Mouse (Mus musculus) MEL (cell line): ENCODE data around the gene Gm14569.

Experiments
- CHD1 ChIP-seq: IDR thresholded peaks from 2 replicates; pipeline ENCODE4 v1.6.1; 2012; ENCODE audit warnings: low read depth, mild to moderate bottlenecking, inconsistent platforms, low read length, improper control_type of control experiment
- CTCF ChIP-seq, 3 experiments: IDR thresholded peaks in 2 of 3; conservative IDR thresholded peaks in 1 of 3; 2 replicates each; pipeline ENCODE4 v1.5.1; 2011 to 2012; ENCODE audit warnings: low read length in 3 of 3, low read depth in 2 of 3, mild to moderate bottlenecking in 2 of 3, improper control_type of control experiment in 1 of 3, inconsistent platforms in 1 of 3, mixed read lengths in 1 of 3, moderate library complexity in 1 of 3; ENCODE audit not compliant: control insufficient read depth in 1 of 3, insufficient read depth in 1 of 3, poor library complexity in 1 of 3, severe bottlenecking in 1 of 3
- KAT2A ChIP-seq: conservative IDR thresholded peaks from 2 replicates; pipeline ENCODE4 v1.6.1; 2012; ENCODE audit warnings: low read depth, low read length, improper control_type of control experiment, inconsistent platforms
- MXI1 ChIP-seq: IDR thresholded peaks from 2 replicates; pipeline ENCODE4 v1.6.1; 2011; ENCODE audit warnings: mild to moderate bottlenecking, low read depth, low read length, improper control_type of control experiment
- MYC ChIP-seq: IDR thresholded peaks from 2 replicates; pipeline ENCODE4 v1.6.1; 2011; ENCODE audit warnings: low read depth, mild to moderate bottlenecking, low read length, improper control_type of control experiment, moderate library complexity
- NELFE ChIP-seq: IDR thresholded peaks from 2 replicates; pipeline ENCODE4 v1.6.1; 2011; ENCODE audit warnings: low read depth, low read length, improper control_type of control experiment
- NRF1 ChIP-seq: IDR thresholded peaks from 2 replicates; pipeline ENCODE4 v1.6.1; 2014; ENCODE audit warnings: low read depth, mild to moderate bottlenecking, inconsistent platforms, low read length, improper control_type of control experiment, moderate library complexity; ENCODE audit not compliant: poor library complexity, insufficient read depth, severe bottlenecking
- TAL1 ChIP-seq: IDR thresholded peaks from 2 replicates; pipeline ENCODE4 v1.6.1; 2012; ENCODE audit warnings: mild to moderate bottlenecking, inconsistent platforms, low read length, moderate library complexity, mixed read lengths
- TCF12 ChIP-seq: IDR thresholded peaks from 2 replicates; pipeline ENCODE4 v1.6.1; 2014; ENCODE audit warnings: low read depth, mild to moderate bottlenecking, inconsistent platforms, low read length, improper control_type of control experiment, moderate library complexity
- USF1 ChIP-seq: IDR thresholded peaks from 2 replicates; pipeline ENCODE4 v1.6.1; 2014; ENCODE audit warnings: low read depth, mild to moderate bottlenecking, inconsistent platforms, low read length, improper control_type of control experiment, moderate library complexity
- ZKSCAN1 ChIP-seq: IDR thresholded peaks from 2 replicates; pipeline ENCODE4 v1.6.1; 2012; ENCODE audit warnings: low read depth, mild to moderate bottlenecking, inconsistent platforms, low read length, improper control_type of control experiment, moderate library complexity

DNA sequence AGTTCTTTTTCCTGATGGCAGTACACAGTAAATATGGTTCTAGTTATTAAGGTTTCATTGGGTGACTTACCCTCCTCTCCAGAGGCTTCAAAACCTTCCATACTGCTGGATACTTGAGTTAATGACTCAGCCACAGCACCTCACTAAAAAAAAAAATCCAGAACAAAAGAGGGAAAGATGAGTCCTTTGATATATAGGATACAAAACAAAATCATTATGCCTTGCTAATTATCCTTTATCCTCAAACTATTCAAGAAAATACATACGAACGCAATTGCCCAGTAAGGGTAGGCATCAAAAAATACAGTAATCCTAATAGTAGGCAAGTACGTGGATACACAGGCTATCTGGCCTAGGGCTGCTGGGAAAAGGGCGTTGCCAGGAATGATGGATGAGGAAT lies at the start of gene Gm14569:
- no peak for TF ChIP-seq KAT2A
- no peak for TF ChIP-seq USF1
- TF ChIP-seq CTCF (IDR thresholded peaks at IDR 0.05 in 2 of 3, conservative IDR thresholded peaks at IDR 0.05 in 1 of 3; ENCODE audit: control insufficient read depth in 1 of 3, insufficient read depth in 1 of 3, low read depth in 2 of 3, low read length in 3 of 3, poor library complexity in 1 of 3, severe bottlenecking in 1 of 3): no peak
- TF ChIP-seq NRF1: no peak
- no peak for TF ChIP-seq TCF12
- no peak for TF ChIP-seq ZKSCAN1
- TF ChIP-seq MYC: no peak
- no peak for TF ChIP-seq CHD1
- TF ChIP-seq TAL1: no peak
- no peak for TF ChIP-seq NELFE
- no peak for TF ChIP-seq MXI1
